Mouse (Mus musculus): ENCODE measurements around the gene Defb26. TPM values are rescaled to one million over a fixed set of nuclear protein-coding genes. Genes with fewer than 3 reads are reported as not detected.

Gene Defb26
- polyA plus RNA-seq, 1 experiment = not detected

DNA sequence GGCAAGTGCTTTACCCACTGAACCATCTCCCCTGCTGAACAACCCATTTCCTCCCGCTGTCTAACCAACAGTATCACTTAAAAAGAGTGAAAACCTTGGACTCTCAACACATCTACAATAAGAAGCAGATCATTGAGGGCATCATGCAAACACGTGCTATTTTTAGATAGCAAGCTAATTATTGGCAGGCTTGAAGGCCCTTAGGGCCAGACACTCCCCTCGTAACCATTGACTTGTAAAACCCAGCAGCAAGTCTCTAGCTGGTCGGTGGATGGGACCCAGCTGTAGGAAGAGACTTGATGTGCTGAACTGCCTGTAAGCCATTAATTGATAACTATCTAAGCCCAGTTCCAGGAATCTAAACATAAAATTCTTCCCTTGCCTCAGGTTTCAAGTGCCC lies 32.0 kb upstream of the Defb26 start:
- Histone ChIP-seq H3K36me3 (ENCODE audit: control insufficient read depth, insufficient read depth) (no peaks in the 10 kb centered on the region), H3ac (ENCODE audit: control insufficient read depth, insufficient read length, low read depth) (no peak overlapping the region), H3K79me3 (ENCODE audit: low read depth) (no peaks in the 10 kb centered on the region), H3K27me3 (ENCODE audit: control insufficient read depth, insufficient read depth, insufficient read length) (peaks cover 7% of the 10 kb centered on the region), H3K4me3 (ENCODE audit: insufficient read depth, poor library complexity, severe bottlenecking) (no peak overlapping the region), H3K79me2 (ENCODE audit: control insufficient read depth, insufficient read depth) (no peaks in the 10 kb centered on the region)
- no peak for TF ChIP-seq CEBPB (IDR thresholded peaks at IDR 0.05; ENCODE audit: low read depth)
- no peak for TF ChIP-seq MAX (IDR thresholded peaks at IDR 0.05)
- TF ChIP-seq FOSL1 (IDR thresholded peaks at IDR 0.05; ENCODE audit: insufficient read depth, low read length, poor library complexity, severe bottlenecking) = no peak
- TF ChIP-seq MYOG (IDR thresholded peaks at IDR 0.05; ENCODE audit: control insufficient read depth, extremely low read depth, insufficient read length) = no peak
- no peak for TF ChIP-seq CTCF (IDR thresholded peaks at IDR 0.05; ENCODE audit: control insufficient read depth, insufficient read depth, insufficient read length)
- TF ChIP-seq MYOD1 (IDR thresholded peaks at IDR 0.05; ENCODE audit: control insufficient read depth, insufficient read length, low read depth) = no peak
- no peak for TF ChIP-seq USF1 (IDR thresholded peaks at IDR 0.05; ENCODE audit: low read depth)

DNA sequence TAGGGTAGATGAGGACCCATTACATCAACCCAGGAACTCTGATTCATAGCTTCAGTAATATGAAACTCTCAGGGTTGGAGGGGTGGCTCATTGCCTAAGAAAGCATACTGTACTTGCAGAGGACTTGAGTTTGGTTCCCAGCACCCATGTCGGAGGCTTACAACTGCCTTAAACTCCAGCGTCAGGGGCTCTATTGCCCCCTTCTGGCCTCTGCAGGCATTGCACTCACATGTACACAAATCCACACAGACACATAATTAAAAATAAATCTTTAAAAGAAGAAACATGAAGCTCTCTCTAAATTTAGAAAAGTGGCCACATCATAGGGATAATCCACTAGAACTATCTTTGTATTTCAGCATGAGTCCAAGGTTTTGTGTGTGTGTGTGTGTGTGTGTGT lies 31.4 kb upstream of the Defb26 start:
- Histone ChIP-seq H3K27me3 (ENCODE audit: control insufficient read depth, insufficient read depth, insufficient read length) (peaks cover 3% of the 10 kb centered on the region), H3K36me3 (ENCODE audit: control insufficient read depth, insufficient read depth) (no peaks in the 10 kb centered on the region), H3K4me3 (ENCODE audit: insufficient read depth, poor library complexity, severe bottlenecking) (no peak overlapping the region), H3K79me3 (ENCODE audit: low read depth) (no peaks in the 10 kb centered on the region), H3ac (ENCODE audit: control insufficient read depth, insufficient read length, low read depth) (no peak overlapping the region), H3K79me2 (ENCODE audit: control insufficient read depth, insufficient read depth) (no peaks in the 10 kb centered on the region)
- TF ChIP-seq CEBPB (IDR thresholded peaks at IDR 0.05; ENCODE audit: low read depth) (no peak), MAX (IDR thresholded peaks at IDR 0.05) (no peak), CTCF (IDR thresholded peaks at IDR 0.05; ENCODE audit: control insufficient read depth, insufficient read depth, insufficient read length) (no peak), MYOD1 (IDR thresholded peaks at IDR 0.05; ENCODE audit: control insufficient read depth, insufficient read length, low read depth) (no peak), MYOG (IDR thresholded peaks at IDR 0.05; ENCODE audit: control insufficient read depth, extremely low read depth, insufficient read length) (no peak), FOSL1 (IDR thresholded peaks at IDR 0.05; ENCODE audit: insufficient read depth, low read length, poor library complexity, severe bottlenecking) (no peak), USF1 (IDR thresholded peaks at IDR 0.05; ENCODE audit: low read depth) (no peak)

DNA sequence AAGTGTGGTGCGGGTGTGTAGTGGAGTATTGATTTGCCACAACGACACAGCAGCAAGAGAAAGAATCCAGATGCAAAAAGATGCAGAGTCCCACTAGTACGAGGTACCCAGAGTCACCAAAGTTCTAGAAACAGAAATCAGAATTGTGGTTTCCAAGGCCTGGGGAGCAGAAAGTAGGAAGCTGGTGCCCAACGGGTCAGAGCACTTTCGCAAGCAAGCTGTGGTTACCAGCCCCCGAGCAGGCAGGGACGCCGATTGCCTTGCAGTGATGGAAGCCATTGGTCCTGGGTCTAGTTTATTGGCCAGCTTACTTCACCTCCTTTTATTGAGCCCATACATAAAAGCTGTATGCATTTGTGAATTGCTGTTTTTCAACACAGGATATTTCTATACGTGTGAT lies 30.5 kb upstream of the Defb26 start:
- Histone ChIP-seq H3ac (ENCODE audit: control insufficient read depth, insufficient read length, low read depth) (no peak overlapping the region), H3K36me3 (ENCODE audit: control insufficient read depth, insufficient read depth) (no peaks in the 10 kb centered on the region), H3K27me3 (ENCODE audit: control insufficient read depth, insufficient read depth, insufficient read length) (no peaks in the 10 kb centered on the region), H3K79me3 (ENCODE audit: low read depth) (no peaks in the 10 kb centered on the region), H3K79me2 (ENCODE audit: control insufficient read depth, insufficient read depth) (no peaks in the 10 kb centered on the region), H3K4me3 (ENCODE audit: insufficient read depth, poor library complexity, severe bottlenecking) (no peak overlapping the region)
- TF ChIP-seq CTCF (IDR thresholded peaks at IDR 0.05; ENCODE audit: control insufficient read depth, insufficient read depth, insufficient read length) = no peak

DNA sequence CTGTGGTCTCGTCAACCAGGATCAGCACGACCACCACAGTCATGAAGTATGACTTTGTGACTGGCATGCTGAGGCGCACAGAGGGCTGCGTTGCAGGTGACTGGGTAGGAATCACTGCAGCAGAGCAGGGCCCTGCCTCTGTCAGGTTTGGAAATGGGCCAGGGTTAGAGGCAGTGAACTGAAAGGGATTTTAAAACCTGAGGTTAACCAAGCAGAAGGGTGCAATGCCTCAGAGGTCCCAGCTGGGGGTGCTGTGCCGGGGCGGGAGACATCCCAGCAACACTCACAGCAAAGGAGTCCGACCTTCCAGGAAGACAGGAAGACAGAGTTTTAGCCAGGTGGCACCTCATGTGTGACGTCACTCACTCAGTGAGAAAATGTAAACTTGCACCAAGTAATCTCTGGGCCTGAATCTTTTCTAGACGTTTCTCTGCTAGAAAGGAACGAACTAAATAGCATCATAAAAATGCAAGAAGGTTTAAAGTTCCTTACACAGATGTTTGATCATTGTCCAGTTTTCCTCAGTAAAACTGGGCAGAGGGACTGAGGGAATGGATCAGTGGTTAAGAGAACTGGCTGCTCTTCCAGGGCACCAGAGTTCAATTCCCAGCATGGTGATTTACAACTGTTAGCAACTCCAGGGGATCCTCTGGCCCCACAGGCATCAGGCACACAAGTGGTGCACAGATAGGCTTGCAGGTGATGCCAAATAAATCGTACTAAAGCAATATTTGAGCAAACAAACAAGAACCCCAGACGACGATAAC lies 28.6 kb upstream of the Defb26 start, which contains the start of gene Defb29:
Gene Defb29 (minus strand): TSS at position 155 of the 767 bp plus-strand sequence.
- no peak within 1 kb of the TSS for H3K4me3 ChIP-seq (ENCODE audit: insufficient read depth, poor library complexity, severe bottlenecking)
- no peaks in the 10 kb centered on the region for H3K36me3 ChIP-seq (ENCODE audit: control insufficient read depth, insufficient read depth)
- no peaks in the 10 kb centered on the region for H3K79me3 ChIP-seq (ENCODE audit: low read depth)
- H3K79me2 ChIP-seq (ENCODE audit: control insufficient read depth, insufficient read depth) = no peaks in the 10 kb centered on the region
- no peak within 1 kb of the TSS for H3ac ChIP-seq (ENCODE audit: control insufficient read depth, insufficient read length, low read depth)
- H3K27me3 ChIP-seq (ENCODE audit: control insufficient read depth, insufficient read depth, insufficient read length) = no peaks in the 10 kb centered on the region
- TF ChIP-seq MYOG (IDR thresholded peaks at IDR 0.05; ENCODE audit: control insufficient read depth, extremely low read depth, insufficient read length) (no peak), MYOD1 (IDR thresholded peaks at IDR 0.05; ENCODE audit: control insufficient read depth, insufficient read length, low read depth) (no peak), CTCF (IDR thresholded peaks at IDR 0.05; ENCODE audit: control insufficient read depth, insufficient read depth, insufficient read length) (no peak), MAX (IDR thresholded peaks at IDR 0.05) (no peak), USF1 (IDR thresholded peaks at IDR 0.05; ENCODE audit: low read depth) (no peak), CEBPB (IDR thresholded peaks at IDR 0.05; ENCODE audit: low read depth) (no peak), FOSL1 (IDR thresholded peaks at IDR 0.05; ENCODE audit: insufficient read depth, low read length, poor library complexity, severe bottlenecking) (no peak)

DNA sequence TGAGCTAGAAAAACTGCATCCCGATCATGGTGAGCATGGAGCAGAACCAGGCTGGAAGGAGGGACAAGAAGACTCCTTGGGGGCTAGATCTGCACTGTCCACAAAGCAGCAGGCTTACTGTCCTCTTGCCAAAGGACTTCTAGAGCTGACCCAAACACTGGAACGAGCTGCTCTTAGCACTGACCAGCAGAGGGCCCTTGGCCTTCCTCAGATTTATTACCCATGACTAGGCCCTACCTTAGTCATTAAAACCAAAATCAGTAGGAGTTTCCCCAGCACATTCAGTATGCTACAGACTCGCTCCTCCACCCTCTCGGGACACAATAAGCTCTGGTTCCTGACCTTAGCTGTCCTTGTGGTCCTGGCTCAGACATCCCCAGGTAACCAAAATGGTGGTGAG lies 6.5 kb upstream of the Defb26 start, which contains the start of gene Defb28:
Gene Defb28 (plus strand): TSS at position 275 of the 400 bp plus-strand sequence.
- no peaks in the 10 kb centered on the region for H3K79me2 ChIP-seq (ENCODE audit: control insufficient read depth, insufficient read depth)
- no peak for TF ChIP-seq MAX (IDR thresholded peaks at IDR 0.05)
- TF ChIP-seq USF1 (IDR thresholded peaks at IDR 0.05; ENCODE audit: low read depth) = no peak
- TF ChIP-seq MYOD1 (IDR thresholded peaks at IDR 0.05; ENCODE audit: control insufficient read depth, insufficient read length, low read depth) = no peak
- TF ChIP-seq FOSL1 (IDR thresholded peaks at IDR 0.05; ENCODE audit: insufficient read depth, low read length, poor library complexity, severe bottlenecking) = no peak

DNA sequence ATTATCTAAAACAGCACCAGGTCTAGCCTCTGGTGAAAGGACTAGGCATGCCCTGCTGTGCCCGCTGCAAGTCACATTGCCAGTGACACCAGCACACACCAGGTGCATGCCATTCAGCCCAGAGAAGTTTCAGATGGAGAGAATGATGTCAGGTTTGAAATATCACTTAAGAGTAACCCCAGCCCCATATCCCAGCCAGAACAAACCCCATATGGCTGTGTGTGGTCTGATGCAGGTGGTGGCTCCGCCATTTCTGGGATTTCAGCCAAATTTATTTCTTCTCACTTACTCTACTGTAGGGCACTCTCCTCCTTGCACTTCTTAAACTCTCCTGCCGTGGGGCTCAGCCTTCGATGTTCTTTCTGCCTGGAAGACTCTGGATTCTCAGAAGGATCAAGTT lies 4.6 kb upstream of the Defb26 start:
- no peak for TF ChIP-seq MYOG (IDR thresholded peaks at IDR 0.05; ENCODE audit: control insufficient read depth, extremely low read depth, insufficient read length)
- no peak for TF ChIP-seq MYOD1 (IDR thresholded peaks at IDR 0.05; ENCODE audit: control insufficient read depth, insufficient read length, low read depth)
- no peak for TF ChIP-seq CTCF (IDR thresholded peaks at IDR 0.05; ENCODE audit: control insufficient read depth, insufficient read depth, insufficient read length)
- no peak for TF ChIP-seq MAX (IDR thresholded peaks at IDR 0.05)
- no peak for TF ChIP-seq CEBPB (IDR thresholded peaks at IDR 0.05; ENCODE audit: low read depth)
- no peak for TF ChIP-seq FOSL1 (IDR thresholded peaks at IDR 0.05; ENCODE audit: insufficient read depth, low read length, poor library complexity, severe bottlenecking)
- TF ChIP-seq USF1 (IDR thresholded peaks at IDR 0.05; ENCODE audit: low read depth) = no peak
- no peaks in the 10 kb centered on the region for H3K79me3 ChIP-seq (ENCODE audit: low read depth)
- no peaks in the 10 kb centered on the region for H3K27me3 ChIP-seq (ENCODE audit: control insufficient read depth, insufficient read depth, insufficient read length)
- no peak overlapping the region for H3ac ChIP-seq (ENCODE audit: control insufficient read depth, insufficient read length, low read depth)
- H3K36me3 ChIP-seq (ENCODE audit: control insufficient read depth, insufficient read depth) = no peaks in the 10 kb centered on the region
- no peak overlapping the region for H3K4me3 ChIP-seq (ENCODE audit: insufficient read depth, poor library complexity, severe bottlenecking)
- no peaks in the 10 kb centered on the region for H3K79me2 ChIP-seq (ENCODE audit: control insufficient read depth, insufficient read depth)

More for the DNA sequence above, 6.5 kb upstream of the Defb26 start, which contains the start of gene Defb28:
- H3K36me3 ChIP-seq (ENCODE audit: control insufficient read depth, insufficient read depth) = no peaks in the 10 kb centered on the region
- no peak within 1 kb of the TSS for H3K4me3 ChIP-seq (ENCODE audit: insufficient read depth, poor library complexity, severe bottlenecking)
- H3K27me3 ChIP-seq (ENCODE audit: control insufficient read depth, insufficient read depth, insufficient read length) = peaks cover 3% of the 10 kb centered on the region
- H3K79me3 ChIP-seq (ENCODE audit: low read depth) = no peaks in the 10 kb centered on the region
- H3ac ChIP-seq (ENCODE audit: control insufficient read depth, insufficient read length, low read depth) = no peak within 1 kb of the TSS

Data from C2C12 (cell line).